Mouse (Mus musculus) left cerebral cortex, postnatal 36 days (tissue): ENCODE data around the gene Supt6. TPM values are rescaled to one million over a fixed set of nuclear protein-coding genes. Genes with fewer than 3 reads are reported as not detected.

Source experiments
- DNase-seq, 2 experiments: peaks; one replicate each; pipeline ENCODE4 v3.0.0; 2021 to 2022; ENCODE audit warnings: low spot score in 2 of 2, mixed read lengths in 1 of 2
- intact Hi-C: fragments of 180-260 bp; cut with DNase I; formaldehyde crosslinking; loops from one replicate; pipeline ENCODE4 v1.15.1; 2025
- microRNA-seq: library from miRNA; unstranded; fragments of <30 nt; microRNA quantifications from one replicate; pipeline ENCODE4 v1.2.0, GENCODE M21; 2022
- total RNA-seq, 2 experiments: library from RNA; stranded (reverse); gene quantifications; 2 replicates each; pipeline ENCODE4 v1.2.3; 2021

Gene Supt6
- total RNA-seq, 2 experiments from 2014 or later = 95.1 to 100 TPM

DNA sequence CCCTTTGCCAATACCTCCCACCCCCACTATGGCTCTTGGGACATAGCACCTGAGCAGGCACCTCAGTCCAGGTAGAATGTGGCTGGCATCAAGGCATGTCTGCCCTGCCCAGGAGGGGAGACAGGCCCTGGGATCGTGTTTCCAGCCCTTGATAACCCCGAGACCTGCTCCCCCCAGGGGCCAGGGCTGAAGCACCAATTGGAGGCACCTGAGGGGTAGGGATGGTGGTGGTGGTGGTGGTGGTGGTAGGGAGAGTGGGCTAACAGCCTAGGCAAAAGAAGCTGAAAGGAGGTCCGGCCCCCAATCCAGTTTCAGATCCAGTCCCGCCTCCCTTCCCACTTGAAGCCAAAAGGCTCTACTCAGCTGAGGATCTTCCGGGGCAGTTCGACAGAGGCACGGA, 86.2 kb downstream of the Supt6 start:
- DNase-seq = no peak
- intact Hi-C loops = loop anchor here (5.0 kb wide), 1 partner anchor 97 kb away; no protein-coding TSS in a partner anchor

DNA sequence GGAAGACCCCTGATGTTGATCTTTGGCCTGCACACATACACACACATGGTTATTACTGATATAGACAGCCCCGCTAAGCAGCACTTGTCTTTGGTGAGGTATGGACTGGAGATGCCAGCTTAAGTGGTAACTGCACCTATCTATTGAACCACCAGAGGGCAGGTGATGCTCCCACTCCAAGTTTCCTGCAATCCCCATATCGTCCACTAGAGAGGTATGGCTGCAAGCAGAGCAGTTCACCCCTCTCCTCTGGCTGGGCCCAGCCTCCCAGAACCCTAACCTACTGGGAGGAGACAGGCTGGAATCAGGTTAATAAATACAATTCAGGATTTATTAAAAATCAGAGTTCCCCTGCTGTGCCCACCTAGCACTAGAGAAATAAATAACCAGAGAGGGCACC, 86.7 kb downstream of the Supt6 start:
- intact Hi-C loops = loop anchor here (5.0 kb wide), 1 partner anchor 97 kb away; no protein-coding TSS in a partner anchor
- DNase-seq = peak in 1 of 2 experiments; percentile 65

Small RNA genes within 50 kb of the gene (microRNA-seq; reads per million reads assigned to microRNA genes)
- 1.0 reads per million for gene Mir7653

Other genes starting within 250 kb of the Supt6 start
- 1 to 10 TPM; 7.2 to 8.0 TPM for gene Dhrs13, start 213.7 kb downstream of the Supt6 start, total RNA-seq
- gene Flot2, start 208.1 kb downstream of the Supt6 start, total RNA-seq = 100 to 1,000 TPM in 1 of 2 experiments, 10 to 100 TPM in 1; 89.5 to 103 TPM
- gene Eral1, start 165.6 kb downstream of the Supt6 start, total RNA-seq = 10 to 100 TPM; 18.9 to 19.1 TPM
- gene Fam222b, start 151.3 kb downstream of the Supt6 start, total RNA-seq = 10 to 100 TPM; 29.0 to 29.7 TPM
- 10 to 100 TPM; 10.5 to 12.5 TPM for gene Traf4, start 80.4 kb downstream of the Supt6 start, total RNA-seq
- 1 to 10 TPM; 2.7 to 3.2 TPM for gene Nek8, start 69.3 kb downstream of the Supt6 start, total RNA-seq
- 10 to 100 TPM; 32.5 to 36.1 TPM for gene Tlcd1, start 69.3 kb downstream of the Supt6 start, total RNA-seq
- gene Rpl23a, start 62.4 kb downstream of the Supt6 start, total RNA-seq = 100 to 1,000 TPM; 673 to 732 TPM
- gene Rab34, start 57.6 kb downstream of the Supt6 start, total RNA-seq = 10 to 100 TPM; 20.5 to 28.0 TPM
- gene Proca1, start 52.6 kb downstream of the Supt6 start, total RNA-seq = 1 to 10 TPM; 6.6 to 8.7 TPM
- gene Sdf2, start 241 bp downstream of the Supt6 start, total RNA-seq = 10 to 100 TPM; 61.0 to 64.6 TPM
- gene 2610507B11Rik, start 15.8 kb upstream of the Supt6 start, total RNA-seq = 100 to 1,000 TPM; 177 TPM
- gene BC030499, start 44.9 kb upstream of the Supt6 start, total RNA-seq = 10 to 100 TPM; 11.3 to 25.5 TPM
- gene Spag5, start 55.5 kb upstream of the Supt6 start, total RNA-seq = 10 to 100 TPM in 1 of 2 experiments, 1 to 10 TPM in 1; 7.3 to 13.8 TPM
- 100 to 1,000 TPM; 746 to 852 TPM for gene Aldoc, start 77.0 kb upstream of the Supt6 start, total RNA-seq
- gene Pigs, start 82.4 kb upstream of the Supt6 start, total RNA-seq = 10 to 100 TPM; 64.4 to 68.5 TPM
- gene Unc119, start 97.5 kb upstream of the Supt6 start, total RNA-seq = 10 to 100 TPM; 30.6 to 31.3 TPM
- not detected for gene Foxn1, start 140.6 kb upstream of the Supt6 start, total RNA-seq
- not detected for gene Slc13a2, start 176.2 kb upstream of the Supt6 start, total RNA-seq
- 10 to 100 TPM in 1 of 2 experiments, 1 to 10 TPM in 1; 9.4 to 11.7 TPM for gene Slc46a1, start 219.7 kb upstream of the Supt6 start, total RNA-seq